Mouse (Mus musculus) G1E (cell line): ENCODE data around the gene Med27.

ENCODE experiments used
- CTCF ChIP-seq: IDR thresholded peaks from 2 replicates; pipeline ENCODE4 v1.5.1; 2012; ENCODE audit warnings: low read depth, low read length, inconsistent platforms, mixed read lengths
- GATA1 ChIP-seq: IDR thresholded peaks from 2 replicates; pipeline ENCODE4 v1.6.1; 2012; ENCODE audit warnings: borderline replicate concordance, low read length, inconsistent platforms, mixed read lengths
- GATA2 ChIP-seq: IDR thresholded peaks from 2 replicates; pipeline ENCODE4 v1.6.1; 2012; ENCODE audit warnings: low read depth, low read length, inconsistent platforms, borderline replicate concordance
- POLR2AphosphoS5 ChIP-seq: IDR thresholded peaks from 2 replicates; pipeline ENCODE4 v1.6.1; 2012; ENCODE audit warnings: low read depth, low read length, inconsistent platforms; ENCODE audit not compliant: insufficient replicate concordance
- TAL1 ChIP-seq: conservative IDR thresholded peaks from 2 replicates; pipeline ENCODE4 v1.6.1; 2012; ENCODE audit warnings: low read depth, low read length, inconsistent platforms, mixed read lengths

DNA sequence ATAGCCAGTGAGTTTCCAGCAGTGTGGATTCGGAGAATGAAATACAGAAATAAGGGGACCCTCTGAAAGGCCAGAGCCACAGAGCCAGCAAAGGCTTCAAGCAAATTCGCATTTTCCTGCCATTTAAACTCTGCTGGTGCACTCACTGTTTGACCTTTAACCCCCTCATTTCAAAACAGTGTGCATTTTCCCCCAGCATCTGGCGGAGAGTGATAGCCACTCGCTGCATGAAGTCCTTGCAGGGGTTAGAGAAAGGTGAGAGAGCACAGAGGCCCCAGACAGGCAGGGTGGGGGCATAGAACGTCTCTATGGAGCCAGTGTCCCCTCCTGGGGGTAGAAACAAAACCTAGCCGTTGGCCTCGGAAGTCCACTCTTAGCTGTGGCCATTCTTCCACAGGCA, 166.5 kb downstream of the Med27 start:
- TF ChIP-seq GATA1 = no peak
- TF ChIP-seq CTCF = no peak
- TF ChIP-seq TAL1 = no peak
- TF ChIP-seq POLR2AphosphoS5 = no peak
- no peak for TF ChIP-seq GATA2
